Mouse (Mus musculus): Measurements from ENCODE around the gene Tunar. TPM values are rescaled to one million over a fixed set of nuclear protein-coding genes. Genes with fewer than 3 reads are reported as not detected.

The Tunar gene
- 0.89 and 1.2 TPM in 2 replicates for total RNA-seq (2012; rRNA removed)

- in situ Hi-C loops (cut with MboI; ENCODE audit: low sequenced_read_pairs in 2 of 2, unreplicated experiment in 2 of 2) = no loop called here
- no peak for DNase-seq (ENCODE audit: low read depth, low spot score)
- no peak within 1 kb of the TSS for H3K9ac ChIP-seq (ENCODE audit: insufficient read depth, low read depth, low read length, poor library complexity, severe bottlenecking)
These were observed at the start of gene Tunar for GRCm38 (mm10) chr12:105333570-105333969. Tunar (plus strand) TSS chr12:105333870.

GRCm38 (mm10) chr12:105312571-105313035, 21.1 kb upstream of the Tunar start:
- H3K9ac ChIP-seq (ENCODE audit: insufficient read depth, low read depth, low read length, poor library complexity, severe bottlenecking) = no peak overlapping the region
- no peak for TF ChIP-seq ZC3H11A (IDR thresholded peaks at IDR 0.05; ENCODE audit: borderline replicate concordance, low read depth, low read length)
- in situ Hi-C loops (cut with MboI; ENCODE audit: low sequenced_read_pairs in 2 of 2, unreplicated experiment in 2 of 2) = no loop called here
- H3K9me3 ChIP-seq (ENCODE audit: control insufficient read depth, insufficient read depth, low read depth, low read length) = peaks cover 2% of the 10 kb centered on the region; the same call in 1 of the 2 replicates
- no peak overlapping the region for H3K4me3 ChIP-seq (ENCODE audit: insufficient read depth in 1 of 2, low read depth in 1 of 2, low read length in 2 of 2, poor library complexity in 1 of 2, severe bottlenecking in 1 of 2)
- H3K36me3 ChIP-seq (ENCODE audit: control insufficient read depth, insufficient read depth, low read length, poor library complexity, severe bottlenecking) = no peaks in the 10 kb centered on the region
- H3K4me1 ChIP-seq (ENCODE audit: control insufficient read depth in 2 of 2, insufficient read depth in 2 of 2, low read length in 2 of 2, poor library complexity in 1 of 2) = peaks cover 0 to 2% of the 10 kb centered on the region in 2 experiments; a peak in 1 of 4 replicates
- no peak for DNase-seq (ENCODE audit: low read depth, low spot score)
- no peak overlapping the region for H3K27ac ChIP-seq (ENCODE audit: insufficient read depth, low read depth, low read length, poor library complexity, severe bottlenecking)

More at GRCm38 (mm10) chr12:105333570-105333969, at the start of gene Tunar:
- TF ChIP-seq CHD2 (IDR thresholded peaks at IDR 0.05; ENCODE audit: low read depth, low read length) (no peak), HCFC1 (IDR thresholded peaks at IDR 0.05; ENCODE audit: borderline replicate concordance, insufficient read depth, low read length) (no peak), ZNF384 (IDR thresholded peaks at IDR 0.05; ENCODE audit: low read depth, low read length) (no peak), MAFK (IDR thresholded peaks at IDR 0.05; ENCODE audit: insufficient read depth, low read depth, low read length) (no peak), ZC3H11A (IDR thresholded peaks at IDR 0.05; ENCODE audit: borderline replicate concordance, low read depth, low read length) (no peak)
- Histone ChIP-seq H3K9me3 (ENCODE audit: control insufficient read depth, insufficient read depth, low read depth, low read length) (no peaks in the 10 kb centered on the region), H3K4me1 (ENCODE audit: control insufficient read depth in 2 of 2, insufficient read depth in 2 of 2, low read length in 2 of 2, poor library complexity in 1 of 2) (peaks cover 0 to 6% of the 10 kb centered on the region in 2 experiments; a peak in 2 of 4 replicates), H3K27ac (ENCODE audit: insufficient read depth, low read depth, low read length, poor library complexity, severe bottlenecking) (no peak within 1 kb of the TSS), H3K36me3 (ENCODE audit: control insufficient read depth, insufficient read depth, low read length, poor library complexity, severe bottlenecking) (no peaks in the 10 kb centered on the region), H3K4me3 (ENCODE audit: insufficient read depth in 1 of 2, low read depth in 1 of 2, low read length in 2 of 2, poor library complexity in 1 of 2, severe bottlenecking in 1 of 2) (no peak within 1 kb of the TSS)

- TF ChIP-seq MAFK (IDR thresholded peaks at IDR 0.05; ENCODE audit: insufficient read depth, low read depth, low read length) (no peak), ZNF384 (IDR thresholded peaks at IDR 0.05; ENCODE audit: low read depth, low read length) (no peak), ZC3H11A (IDR thresholded peaks at IDR 0.05; ENCODE audit: borderline replicate concordance, low read depth, low read length) (no peak), CHD2 (IDR thresholded peaks at IDR 0.05; ENCODE audit: low read depth, low read length) (no peak)
- Histone ChIP-seq H3K27ac (ENCODE audit: insufficient read depth, low read depth, low read length, poor library complexity, severe bottlenecking) (no peak overlapping the region), H3K36me3 (ENCODE audit: control insufficient read depth, insufficient read depth, low read length, poor library complexity, severe bottlenecking) (no peaks in the 10 kb centered on the region), H3K9me3 (ENCODE audit: control insufficient read depth, insufficient read depth, low read depth, low read length) (no peaks in the 10 kb centered on the region; the same call in 1 of the 2 replicates), H3K4me3 (ENCODE audit: insufficient read depth in 1 of 2, low read depth in 1 of 2, low read length in 2 of 2, poor library complexity in 1 of 2, severe bottlenecking in 1 of 2) (no peak overlapping the region), H3K9ac (ENCODE audit: insufficient read depth, low read depth, low read length, poor library complexity, severe bottlenecking) (no peak overlapping the region), H3K4me1 (ENCODE audit: control insufficient read depth in 2 of 2, insufficient read depth in 2 of 2, low read length in 2 of 2, poor library complexity in 1 of 2) (peaks cover 0 to 2% of the 10 kb centered on the region in 2 experiments; a peak in 1 of 4 replicates)
- DNase-seq (ENCODE audit: low read depth, low spot score) = no peak
- in situ Hi-C loops (cut with MboI; ENCODE audit: low sequenced_read_pairs in 2 of 2, unreplicated experiment in 2 of 2) = no loop called here
These were observed 19.3 kb upstream of the Tunar start for GRCm38 (mm10) chr12:105314328-105314727.

GRCm38 (mm10) chr12:105322160-105322559, 11.5 kb upstream of the Tunar start:
- no peak overlapping the region for H3K27ac ChIP-seq (ENCODE audit: insufficient read depth, low read depth, low read length, poor library complexity, severe bottlenecking)
- in situ Hi-C loops (cut with MboI; ENCODE audit: low sequenced_read_pairs in 2 of 2, unreplicated experiment in 2 of 2) = no loop called here
- DNase-seq (ENCODE audit: low read depth, low spot score) = peak; percentile 85
- H3K9ac ChIP-seq (ENCODE audit: insufficient read depth, low read depth, low read length, poor library complexity, severe bottlenecking) = no peak overlapping the region
- no peaks in the 10 kb centered on the region for H3K9me3 ChIP-seq (ENCODE audit: control insufficient read depth, insufficient read depth, low read depth, low read length)
- no peak overlapping the region for H3K4me3 ChIP-seq (ENCODE audit: insufficient read depth in 1 of 2, low read depth in 1 of 2, low read length in 2 of 2, poor library complexity in 1 of 2, severe bottlenecking in 1 of 2)
- H3K36me3 ChIP-seq (ENCODE audit: control insufficient read depth, insufficient read depth, low read length, poor library complexity, severe bottlenecking) = no peaks in the 10 kb centered on the region
- no peaks in the 10 kb centered on the region for H3K4me1 ChIP-seq (ENCODE audit: control insufficient read depth in 2 of 2, insufficient read depth in 2 of 2, low read length in 2 of 2, poor library complexity in 1 of 2)
- peak; percentile 37; the same call in 1 of the 2 replicates for TF ChIP-seq MAFK (IDR thresholded peaks at IDR 0.05; ENCODE audit: insufficient read depth, low read depth, low read length)
- TF ChIP-seq ZNF384 (IDR thresholded peaks at IDR 0.05; ENCODE audit: low read depth, low read length) = no peak
- TF ChIP-seq ZC3H11A (IDR thresholded peaks at IDR 0.05; ENCODE audit: borderline replicate concordance, low read depth, low read length) = no peak

- no peak for DNase-seq (ENCODE audit: low read depth, low spot score)
- Histone ChIP-seq H3K9me3 (ENCODE audit: control insufficient read depth, insufficient read depth, low read depth, low read length) (no peaks in the 10 kb centered on the region), H3K36me3 (ENCODE audit: control insufficient read depth, insufficient read depth, low read length, poor library complexity, severe bottlenecking) (no peaks in the 10 kb centered on the region), H3K4me1 (ENCODE audit: control insufficient read depth in 2 of 2, insufficient read depth in 2 of 2, low read length in 2 of 2, poor library complexity in 1 of 2) (peaks cover 0 to 2% of the 10 kb centered on the region in 2 experiments; a peak in 1 of 4 replicates), H3K9ac (ENCODE audit: insufficient read depth, low read depth, low read length, poor library complexity, severe bottlenecking) (no peak overlapping the region), H3K4me3 (ENCODE audit: insufficient read depth in 1 of 2, low read depth in 1 of 2, low read length in 2 of 2, poor library complexity in 1 of 2, severe bottlenecking in 1 of 2) (no peak overlapping the region), H3K27ac (ENCODE audit: insufficient read depth, low read depth, low read length, poor library complexity, severe bottlenecking) (no peak overlapping the region)
- in situ Hi-C loops (cut with MboI; ENCODE audit: low sequenced_read_pairs in 2 of 2, unreplicated experiment in 2 of 2) = no loop called here
- TF ChIP-seq CHD2 (IDR thresholded peaks at IDR 0.05; ENCODE audit: low read depth, low read length) (no peak), HCFC1 (IDR thresholded peaks at IDR 0.05; ENCODE audit: borderline replicate concordance, insufficient read depth, low read length) (no peak), ZC3H11A (IDR thresholded peaks at IDR 0.05; ENCODE audit: borderline replicate concordance, low read depth, low read length) (no peak), ZNF384 (IDR thresholded peaks at IDR 0.05; ENCODE audit: low read depth, low read length) (no peak)
These were observed 6.6 kb upstream of the Tunar start for GRCm38 (mm10) chr12:105327051-105327450.

Data from ES-E14 (cell line).